In genomic region chr17:24449507-24449906, GRCm38 (mm10) we compare ENCODE assay signal across 20 mouse cellular contexts. TPM values are rescaled to one million over a fixed set of nuclear protein-coding genes. Genes with fewer than 3 reads are reported as not detected.
"Had no signal": no experiment of that assay in that cellular context is flagged by ENCODE, and none has a peak within 500 bp of the region (broad histone marks: within the 10 kb centered on the region; RNA-seq: fewer than 3 reads in every experiment).

No protein-coding gene starts in this region.

- H3K27me3 ChIP-seq: neural tube, embryonic 12.5 days; neural tube, embryonic 13.5 days; neural tube, embryonic 15.5 days; stomach, embryonic 15.5 days had no signal

- H3K27ac ChIP-seq: neural tube, embryonic 12.5 days; neural tube, embryonic 13.5 days; neural tube, embryonic 15.5 days; stomach, embryonic 15.5 days; stomach, postnatal 0 days had no signal

- DNase-seq: retina, postnatal 1 day; right cerebral cortex, adult 18-20 months; right cerebral cortex, postnatal 14 days; right cerebral cortex, postnatal 25 days; right cerebral cortex, postnatal 4 days; spleen, adult 18-20 months; thymus, adult 18-20 months; thymus, adult 2 months; thymus, postnatal 14 days; thymus, postnatal 25 days; thymus, postnatal 36 days; thymus, postnatal 4 days had no signal

- H3K9me3 ChIP-seq: neural tube, embryonic 12.5 days; neural tube, embryonic 13.5 days; neural tube, embryonic 15.5 days; stomach, embryonic 15.5 days had no signal

- H3K4me3 ChIP-seq: neural tube, embryonic 12.5 days; neural tube, embryonic 13.5 days; neural tube, embryonic 15.5 days; stomach, embryonic 15.5 days had no signal

- H3K4me2 ChIP-seq: neural tube, embryonic 12.5 days; neural tube, embryonic 13.5 days; neural tube, embryonic 15.5 days; stomach, embryonic 15.5 days had no signal

RNA-seq across cellular contexts. Expression of gene Bricd5, which starts 24.2 kb away (rescaled TPM):
- total RNA-seq: neutrophil, adult 5-6 weeks had no signal
- polyA plus RNA-seq: neural tube, embryonic 13.5 days; stomach, embryonic 14.5 days; stomach, embryonic 15.5 days; stomach, postnatal 0 days; thymus, postnatal 0 days had no signal
